Mouse (Mus musculus) lung, embryonic 16.5 days (tissue): Measurements from ENCODE around the gene Ints5. TPM values are rescaled to one million over a fixed set of nuclear protein-coding genes. Genes with fewer than 3 reads are reported as not detected.
A peak's percentile ranks its signal among the peaks of the same experiment; 100 is the strongest.

Source experiments
- ATAC-seq: fragments of 200-750 bp; cut with Nextera tagmentation; 2 replicates; pipeline ENCODE4 v1.8.0; 2017; ENCODE audit warnings: low read depth, mild to moderate bottlenecking, moderate library complexity
- H3K27ac ChIP-seq: fragments of 300-500 bp; sonication (generic); 2 replicates; pipeline ENCODE4 v1.5.1; 2014; ENCODE audit warnings: mild to moderate bottlenecking, control low read depth, low read length
- H3K27me3 ChIP-seq: fragments of 300-500 bp; sonication (generic); 2 replicates; pipeline ENCODE4 v1.6.1; 2014; ENCODE audit warnings: low read depth, low read length, mixed read lengths; ENCODE audit not compliant: control insufficient read depth, insufficient read depth
- H3K36me3 ChIP-seq: fragments of 300-500 bp; sonication (generic); 2 replicates; pipeline ENCODE4 v1.6.1; 2014; ENCODE audit warnings: low read length; ENCODE audit not compliant: control insufficient read depth, insufficient read depth
- H3K4me1 ChIP-seq: fragments of 300-500 bp; sonication (generic); replicated peaks from 2 replicates; pipeline ENCODE4 v1.6.1; 2014; ENCODE audit warnings: low read length, mixed read lengths; ENCODE audit not compliant: control insufficient read depth, insufficient read depth
- H3K4me2 ChIP-seq: fragments of 300-500 bp; sonication (generic); 2 replicates; pipeline ENCODE4 v1.6.1; 2014; ENCODE audit warnings: low read depth, low read length, control low read depth
- H3K4me3 ChIP-seq: fragments of 300-500 bp; sonication (generic); 2 replicates; pipeline ENCODE4 v1.5.1; 2014; ENCODE audit warnings: mild to moderate bottlenecking, low read length, control low read depth
- H3K9ac ChIP-seq: fragments of 300-500 bp; sonication (generic); 2 replicates; pipeline ENCODE4 v1.6.1; 2014; ENCODE audit warnings: low read length, control low read depth
- H3K9me3 ChIP-seq: fragments of 300-500 bp; sonication (generic); 2 replicates; pipeline ENCODE4 v1.6.1; 2016; ENCODE audit warnings: low read length; ENCODE audit not compliant: control insufficient read depth
- WGBS: fragments of 180-500 bp; shearing (Covaris S2); extraction: QIAGEN DNeasy Blood & Tissue Kit; methylation state at CpG from one replicate; pipeline ENCODE4 v1.1.7; 2014; 5-methylcytosine and 5-hydroxymethylcytosine counted together
- polyA plus RNA-seq: library from polyadenylated mRNA; unstranded; fragments of >200 nt; fragmentation: Nextera tagmentation; extraction: Ambion mirVana; gene quantifications from 2 replicates; pipeline ENCODE4 v1.2.1, GENCODE M21; 2015

Gene Ints5
- 38.3 and 40.8 TPM in 2 replicates for polyA plus RNA-seq

DNA sequence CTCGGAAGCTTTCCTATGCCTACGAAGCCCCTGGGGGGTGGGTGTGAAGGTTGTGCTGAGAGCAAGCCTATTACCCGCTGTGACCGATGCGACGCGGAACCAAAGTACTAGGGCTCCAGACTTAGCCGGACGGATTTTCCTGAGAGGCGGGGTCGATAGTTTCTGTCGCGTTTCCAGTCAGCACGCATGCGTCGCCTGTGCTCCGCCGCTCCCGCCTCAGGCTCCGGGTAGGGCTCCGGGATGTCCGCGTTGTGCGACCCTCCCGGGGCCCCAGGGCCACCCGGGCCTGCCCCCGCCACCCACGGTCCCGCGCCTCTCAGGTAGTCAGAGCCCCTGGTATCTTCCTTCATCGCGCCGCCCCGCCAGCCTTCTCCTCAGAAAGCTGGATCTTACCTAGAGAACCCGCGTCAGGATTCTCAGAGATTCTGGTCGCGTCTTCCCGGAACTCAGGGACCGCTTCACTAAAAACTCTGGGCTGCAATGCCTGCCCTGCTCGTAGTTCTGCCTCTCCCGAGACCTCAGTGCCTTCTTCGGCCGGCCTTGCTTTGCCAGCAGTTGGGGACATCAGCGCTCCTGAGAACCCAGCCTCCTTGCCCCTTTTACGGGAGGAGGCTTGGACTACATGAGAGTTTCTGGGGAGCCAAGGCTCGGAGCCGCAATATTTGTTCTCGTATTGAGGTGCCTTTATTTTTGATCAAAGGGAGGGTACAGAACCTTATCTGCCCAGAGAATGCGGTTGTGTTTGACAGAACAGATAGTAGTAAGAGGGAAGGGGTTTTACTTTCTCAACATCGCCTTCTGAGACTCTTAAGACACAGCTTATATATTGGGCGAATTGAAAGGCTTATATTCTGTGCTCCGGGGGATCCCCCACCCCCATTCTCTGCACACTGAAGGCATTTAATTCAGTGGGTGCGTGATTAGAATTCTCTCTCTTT, at the start of gene Ints5:
Ints5 (plus strand) TSS at position 177 of the 938 bp plus-strand sequence.
- peaks cover 21% of the 10 kb centered on the region for H3K4me1 ChIP-seq
- H3K36me3 ChIP-seq = peaks cover 11% of the 10 kb centered on the region
- peak within 1 kb of the TSS; percentile 77 for H3K27ac ChIP-seq
- peak within 1 kb of the TSS; percentile 88 for H3K4me2 ChIP-seq
- ATAC-seq = peak; percentile 56
- 1% methylated on average over 54 of the region's 54 CpGs for WGBS
- peak within 1 kb of the TSS; percentile 96 for H3K9ac ChIP-seq
- no peaks in the 10 kb centered on the region for H3K27me3 ChIP-seq
- H3K9me3 ChIP-seq = no peaks in the 10 kb centered on the region
- H3K4me3 ChIP-seq = peak within 1 kb of the TSS; percentile 82

DNA sequence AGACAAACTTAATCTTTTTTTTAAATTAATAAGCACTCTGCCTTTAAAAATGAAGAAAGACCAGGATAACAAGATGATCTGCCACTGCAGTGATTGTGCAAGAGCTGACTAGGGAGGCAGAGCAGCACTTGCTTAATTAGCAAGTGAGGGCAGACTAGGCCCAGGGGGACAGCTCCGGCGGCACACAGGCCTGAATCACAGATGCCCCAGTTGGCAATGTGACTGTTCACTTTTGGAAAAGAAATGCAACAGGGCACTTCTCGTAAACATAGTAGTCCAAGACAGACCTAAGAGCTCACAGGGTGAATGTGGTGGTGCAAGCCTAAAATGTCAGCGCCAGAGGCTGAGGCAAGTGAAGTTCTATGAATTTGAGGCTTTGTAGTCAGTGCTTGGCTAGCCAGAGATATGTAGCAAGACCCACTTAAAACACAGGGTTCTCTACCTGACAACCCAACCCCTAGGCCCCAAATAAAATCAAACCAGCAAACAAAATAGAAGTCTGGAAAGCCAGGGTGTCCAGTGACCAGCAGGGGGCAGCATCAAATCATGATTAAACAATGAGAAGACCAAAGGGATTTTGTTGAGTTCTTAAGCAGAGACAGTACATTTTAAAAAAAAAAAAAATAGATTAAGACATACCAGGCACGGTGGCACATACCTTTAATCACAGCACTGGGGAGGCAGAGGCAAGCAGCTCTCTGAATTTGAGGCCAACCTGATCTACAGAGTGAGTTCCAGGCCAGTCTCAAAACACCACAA, 48.3 kb upstream of the Ints5 start:
- Histone ChIP-seq H3K27ac (no peak overlapping the region), H3K4me3 (no peak overlapping the region), H3K4me1 (peaks cover 10% of the 10 kb centered on the region), H3K36me3 (peaks cover 12% of the 10 kb centered on the region), H3K9me3 (no peaks in the 10 kb centered on the region), H3K4me2 (no peak overlapping the region), H3K27me3 (no peaks in the 10 kb centered on the region), H3K9ac (no peak overlapping the region)
- WGBS = 61% methylated on average over 5 of the region's 5 CpGs
- ATAC-seq = 0 out of 2 replicates have a peak, but pooled peaks have one; percentile 1

DNA sequence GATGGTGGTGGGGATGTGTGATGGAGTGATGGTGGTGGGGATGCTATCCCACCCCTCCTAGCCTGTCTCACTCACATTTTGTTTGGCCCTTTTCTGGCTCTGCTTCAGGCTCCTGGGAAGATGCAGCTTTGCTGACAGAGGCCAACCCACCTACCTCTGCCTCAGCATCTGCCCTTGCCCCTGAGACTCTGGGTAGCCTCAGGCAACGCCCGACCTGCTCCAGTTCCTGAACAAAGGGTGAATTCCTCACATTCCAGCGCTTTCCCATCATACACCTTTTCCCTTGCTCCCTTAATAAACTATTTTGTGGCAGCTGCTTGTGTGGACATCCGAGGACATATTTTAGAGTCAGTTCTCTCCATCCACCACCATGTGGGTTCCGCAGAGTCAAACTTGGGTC, 44.4 kb upstream of the Ints5 start:
- no peaks in the 10 kb centered on the region for H3K9me3 ChIP-seq
- WGBS = 65% methylated on average over 5 of the region's 5 CpGs

DNA sequence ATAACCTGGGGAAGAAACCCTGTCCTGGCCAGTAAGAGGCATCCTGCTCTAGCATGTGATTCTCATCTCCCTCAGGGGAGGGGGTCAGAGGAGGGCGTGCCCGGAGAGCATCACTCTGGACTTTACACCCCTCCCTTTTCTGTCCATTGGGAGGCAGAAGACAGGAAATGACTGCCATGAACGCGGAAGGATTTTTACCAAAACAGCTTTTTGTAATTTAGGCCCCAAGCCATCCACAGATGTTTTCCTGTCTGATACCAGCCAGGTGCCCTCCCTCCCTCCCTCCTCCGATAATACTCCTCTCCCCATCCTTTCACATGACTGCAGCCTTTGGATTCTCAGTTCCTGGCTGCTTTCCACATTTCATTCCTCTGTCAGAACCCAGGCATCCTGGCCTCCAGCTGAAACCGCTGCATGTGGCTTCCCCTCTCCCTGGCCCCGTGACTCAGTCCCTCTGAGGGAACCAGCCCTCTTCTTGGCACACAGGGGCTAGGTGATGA, 42.4 kb upstream of the Ints5 start, which contains the start of gene Lrrn4cl:
Lrrn4cl (plus strand) TSS at position 367 of the 500 bp plus-strand sequence.
- no peaks in the 10 kb centered on the region for H3K27me3 ChIP-seq
- no peaks in the 10 kb centered on the region for H3K4me1 ChIP-seq
- no peak within 1 kb of the TSS for H3K4me3 ChIP-seq
- WGBS = 19% methylated on average over 7 of the region's 7 CpGs
- peak within 1 kb of the TSS; percentile 11 for H3K4me2 ChIP-seq
- no peak within 1 kb of the TSS for H3K27ac ChIP-seq
- no peaks in the 10 kb centered on the region for H3K9me3 ChIP-seq
- H3K9ac ChIP-seq = peak within 1 kb of the TSS; percentile 14; the same call in 1 of the 2 replicates
- peaks cover 12% of the 10 kb centered on the region for H3K36me3 ChIP-seq
- peak; percentile 76; the same call in 1 of the 2 replicates for ATAC-seq

More for the DNA sequence above, 44.4 kb upstream of the Ints5 start:
- no peak for ATAC-seq
- peaks cover 12% of the 10 kb centered on the region for H3K36me3 ChIP-seq
- no peak overlapping the region for H3K4me2 ChIP-seq
- H3K4me1 ChIP-seq = no peaks in the 10 kb centered on the region
- no peak overlapping the region for H3K4me3 ChIP-seq
- H3K27ac ChIP-seq = no peak overlapping the region
- no peak overlapping the region for H3K9ac ChIP-seq
- H3K27me3 ChIP-seq = no peaks in the 10 kb centered on the region

DNA sequence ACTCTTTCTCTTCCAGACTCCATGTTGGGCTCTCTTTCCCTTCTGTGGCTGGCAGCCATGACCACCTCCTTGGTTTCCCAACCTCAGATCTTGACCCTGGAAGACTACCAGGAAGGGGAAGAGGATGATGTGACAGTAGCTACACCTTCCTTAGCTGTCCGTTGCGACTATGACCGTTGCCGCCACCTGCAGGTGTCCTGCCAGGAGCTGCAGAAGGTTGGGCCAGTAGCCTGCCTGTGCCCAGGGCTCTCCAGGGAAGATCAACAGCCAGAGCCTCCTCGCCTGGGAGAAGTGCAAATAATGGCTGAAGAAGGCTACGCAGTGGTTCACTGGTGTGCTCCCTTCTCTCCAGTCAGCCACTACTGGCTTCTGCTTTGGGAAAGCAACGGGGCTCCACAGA, 41.2 kb upstream of the Ints5 start:
- peak overlapping the region; percentile 10; the same call in 1 of the 2 replicates for H3K9ac ChIP-seq
- WGBS = 35% methylated on average over 7 of the region's 7 CpGs

DNA sequence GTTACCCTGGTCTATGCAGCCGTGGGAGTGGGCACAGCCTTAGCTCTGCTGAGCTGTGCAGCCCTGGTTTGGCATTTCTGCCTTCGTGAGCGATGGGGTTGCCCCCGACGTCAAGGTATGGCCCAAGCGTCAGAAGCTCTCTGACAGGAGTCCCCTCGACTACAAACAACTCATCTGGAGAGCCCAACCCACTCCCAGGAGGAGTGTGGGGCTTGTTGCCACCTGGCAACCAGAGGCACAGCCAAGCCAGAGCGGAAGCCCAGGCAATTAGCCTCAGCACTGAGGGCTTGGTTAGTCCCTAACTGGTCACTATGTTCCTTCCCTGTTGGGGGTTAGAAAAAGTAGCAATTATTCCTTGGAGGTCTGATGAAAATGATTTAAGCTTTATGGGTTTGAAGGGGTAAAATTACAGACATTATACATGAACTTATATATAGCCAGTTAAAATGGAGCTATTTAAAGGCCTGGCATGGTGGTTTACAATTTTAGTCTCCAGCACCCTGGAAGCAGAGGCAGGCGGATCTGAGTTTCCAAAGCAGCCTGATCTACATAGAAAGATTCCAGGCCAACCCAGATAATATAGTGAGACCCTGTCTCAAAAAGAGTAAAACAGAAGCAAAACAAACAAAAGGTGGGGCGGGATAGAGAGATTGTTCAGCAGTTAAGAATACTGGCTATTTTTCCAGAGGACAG, 40.4 kb upstream of the Ints5 start:
- H3K9me3 ChIP-seq = no peaks in the 10 kb centered on the region
- no peaks in the 10 kb centered on the region for H3K4me1 ChIP-seq
- H3K36me3 ChIP-seq = peaks cover 3% of the 10 kb centered on the region; the same call in 1 of the 2 replicates
- H3K4me2 ChIP-seq = no peak overlapping the region
- ATAC-seq = peak; percentile 22; the same call in 1 of the 2 replicates
- H3K27me3 ChIP-seq = no peaks in the 10 kb centered on the region
- H3K27ac ChIP-seq = no peak overlapping the region
- H3K9ac ChIP-seq = no peak overlapping the region; the same call in 1 of the 2 replicates
- WGBS = 47% methylated on average over 10 of the region's 10 CpGs
- no peak overlapping the region for H3K4me3 ChIP-seq

More for the DNA sequence above, 41.2 kb upstream of the Ints5 start:
- Histone ChIP-seq H3K4me3 (no peak overlapping the region), H3K4me1 (no peaks in the 10 kb centered on the region), H3K27ac (no peak overlapping the region), H3K36me3 (peaks cover 8% of the 10 kb centered on the region; the same call in 1 of the 2 replicates), H3K9me3 (no peaks in the 10 kb centered on the region), H3K27me3 (no peaks in the 10 kb centered on the region), H3K4me2 (no peak overlapping the region)
- ATAC-seq = peak; percentile 40

DNA sequence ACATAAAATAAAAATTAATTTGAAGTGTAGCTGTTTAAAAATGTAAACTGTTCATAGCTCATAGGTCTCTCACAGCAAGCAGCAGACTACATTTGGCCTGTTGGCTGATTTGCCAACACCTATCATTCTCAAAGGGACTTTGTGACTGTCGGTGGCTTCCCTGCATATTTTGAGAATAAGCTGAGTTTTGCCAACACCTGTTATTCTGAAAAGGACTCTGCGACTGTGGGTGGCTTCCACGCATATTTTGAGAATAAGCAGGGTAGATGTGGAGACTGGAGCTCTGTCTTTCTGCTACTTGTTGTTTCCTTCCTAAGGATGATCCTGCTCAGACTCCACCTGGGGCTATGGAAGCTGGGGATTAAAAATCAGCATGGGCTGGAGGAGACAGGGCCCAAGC, 39.7 kb upstream of the Ints5 start:
- Histone ChIP-seq H3K9me3 (no peaks in the 10 kb centered on the region), H3K4me1 (no peaks in the 10 kb centered on the region), H3K27me3 (no peaks in the 10 kb centered on the region), H3K9ac (no peak overlapping the region), H3K27ac (no peak overlapping the region), H3K4me2 (no peak overlapping the region), H3K36me3 (no peaks in the 10 kb centered on the region), H3K4me3 (no peak overlapping the region)
- 78% methylated on average over 3 of the region's 3 CpGs for WGBS
- ATAC-seq = no peak

DNA sequence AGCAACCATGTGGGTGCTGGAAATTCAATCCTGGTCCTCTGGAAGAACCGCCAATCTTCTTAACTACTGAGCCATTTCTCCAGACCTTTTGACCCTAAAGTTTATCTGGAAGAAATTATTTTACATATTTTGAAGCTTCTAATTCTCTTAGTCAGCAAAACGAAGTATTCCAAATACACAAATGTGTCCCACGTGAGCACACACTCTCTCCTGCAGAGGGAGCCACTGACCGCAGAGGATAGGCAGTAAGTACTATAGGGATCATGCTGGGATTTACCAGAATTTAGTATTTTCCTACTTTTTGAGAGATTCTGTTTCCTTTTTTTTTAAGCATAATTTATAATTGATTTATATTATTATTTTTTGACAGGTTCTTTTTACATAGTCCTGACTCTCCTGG, 35.1 kb upstream of the Ints5 start:
- no peaks in the 10 kb centered on the region for H3K4me1 ChIP-seq
- no peak for ATAC-seq

More for the DNA sequence above, 35.1 kb upstream of the Ints5 start:
- H3K4me3 ChIP-seq = no peak overlapping the region
- H3K27ac ChIP-seq = no peak overlapping the region
- H3K27me3 ChIP-seq = no peaks in the 10 kb centered on the region
- no peaks in the 10 kb centered on the region for H3K9me3 ChIP-seq
- H3K36me3 ChIP-seq = no peaks in the 10 kb centered on the region
- H3K9ac ChIP-seq = no peak overlapping the region
- no peak overlapping the region for H3K4me2 ChIP-seq
- WGBS = 31% methylated on average over 4 of the region's 4 CpGs
